Mouse (Mus musculus) T-helper 1 cell (primary cell): ENCODE data around the gene Golph3.

Source experiments
- in situ Hi-C: fragments of 300-600 bp; cut with MboI, MseI; formaldehyde crosslinking; loops from one replicate; pipeline ENCODE4 v1.15.1; 2025; ENCODE audit warnings: high pct_unique_total_duplicates

Golph3 gene

DNA sequence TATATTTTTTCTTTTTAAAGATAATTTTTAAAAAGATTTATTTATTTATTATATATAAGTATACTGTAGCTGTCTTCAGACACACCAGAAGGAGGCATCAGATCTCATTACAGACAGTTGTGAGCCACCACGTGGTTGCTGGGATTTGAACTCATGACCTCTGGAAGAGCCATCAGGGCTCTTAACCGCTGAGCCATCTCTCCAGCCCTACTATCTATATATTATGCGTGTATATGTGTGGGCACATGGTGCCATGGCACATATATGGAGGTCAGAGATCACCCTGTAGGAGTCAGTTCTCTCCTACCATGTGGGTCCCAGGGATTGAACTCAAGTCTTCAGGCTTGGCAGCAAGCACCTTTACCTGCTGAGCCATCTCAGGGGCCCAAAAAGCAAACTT is 58.8 kb downstream of the Golph3 start:
- in situ Hi-C loops, result no loop called here

DNA sequence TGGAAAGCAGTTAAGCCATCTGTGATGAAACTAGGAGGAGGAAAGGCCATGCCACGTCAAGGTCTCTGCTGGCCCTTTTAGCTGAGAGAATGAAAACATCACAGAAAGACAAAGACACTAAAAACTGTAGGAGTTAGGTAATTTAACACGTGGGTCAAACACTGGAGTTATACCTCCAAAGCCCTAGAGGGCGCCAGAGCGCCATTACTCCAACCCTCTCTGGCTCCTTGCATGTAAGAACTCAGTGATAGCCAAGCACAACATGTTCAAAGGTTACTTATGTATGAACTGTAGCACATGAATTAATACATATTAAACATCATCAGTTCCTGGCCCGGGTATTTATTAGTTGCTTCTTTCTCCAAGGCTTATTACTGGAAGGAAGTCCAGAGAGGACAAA is 59.3 kb downstream of the Golph3 start:
- in situ Hi-C loops, result no loop called here

- in situ Hi-C loops, result no loop called here
These were observed 63.4 kb downstream of the Golph3 start for GRCm38 (mm10) chr15:12384679-12385078.

- in situ Hi-C loops, result no loop called here
These were observed 67.7 kb downstream of the Golph3 start for GRCm38 (mm10) chr15:12388726-12389489.

GRCm38 (mm10) chr15:12394758-12395157 is 73.5 kb downstream of the Golph3 start:
- in situ Hi-C loops, result no loop called here

GRCm38 (mm10) chr15:12397032-12397431 is 75.8 kb downstream of the Golph3 start:
- in situ Hi-C loops, result no loop called here
